Mouse (Mus musculus): ENCODE measurements around the gene Mtor.

The Mtor gene

GRCm38 (mm10) chr4:148601871-148602270 lies 153.5 kb downstream of the Mtor start:
- no peak for DNase-seq

GRCm38 (mm10) chr4:148602357-148603120 lies 154.1 kb downstream of the Mtor start, which contains the start of gene Masp2:
Gene Masp2, plus strand, starts transcription at chr4:148602554.
- DNase-seq, result no peak

GRCm38 (mm10) chr4:148603376-148604139 lies 155.1 kb downstream of the Mtor start:
- no peak for DNase-seq

GRCm38 (mm10) chr4:148604141-148604540 lies 155.7 kb downstream of the Mtor start:
- DNase-seq, result no peak

- peak; percentile 64 to 66 for DNase-seq
Measured at GRCm38 (mm10) chr4:148604541-148605165, 156.2 kb downstream of the Mtor start.

All from lung, adult 18-20 months (tissue).